Comparison of ENCODE assay signal across 24 mouse cellular contexts in the genomic region with DNA sequence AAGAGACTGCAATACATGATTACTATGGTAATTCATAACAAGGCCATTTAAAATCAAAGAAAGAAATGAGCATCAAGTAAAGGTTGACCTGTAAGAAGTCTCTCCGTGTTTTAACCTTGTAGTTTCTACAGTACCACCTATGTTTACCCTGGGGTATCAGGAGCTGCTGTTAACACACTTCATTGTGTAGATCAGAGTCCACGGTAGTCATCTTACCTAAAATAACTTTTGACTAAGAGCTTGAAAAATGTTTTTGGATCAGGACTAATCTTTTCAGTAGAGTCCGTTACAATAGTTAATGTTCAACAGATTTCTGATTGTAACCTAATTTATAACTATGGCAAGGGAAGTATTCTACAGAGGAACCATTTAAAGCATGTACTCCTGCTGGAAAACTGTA. TPM values are rescaled to one million over a fixed set of nuclear protein-coding genes. Genes with fewer than 3 reads are reported as not detected.
DNase-seq lines count a peak whose midpoint lies in the region; ATAC-seq and TF ChIP-seq lines count a peak whose summit lies in the region.
"Had no signal": no experiment of that assay in that cellular context is flagged by ENCODE, and none has a peak within 500 bp of the region (broad histone marks: within the 10 kb centered on the region; RNA-seq: fewer than 3 reads in every experiment).

No protein-coding gene starts in this region.

- H3K4me2 ChIP-seq in midbrain, embryonic 11.5 days, result no peak overlapping the region
- H3K4me2 ChIP-seq in midbrain, embryonic 14.5 days (ENCODE audit: low read length), result no peak overlapping the region
- H3K4me2 ChIP-seq: embryonic facial prominence, embryonic 12.5 days; forebrain, embryonic 13.5 days; forebrain, embryonic 15.5 days had no signal

- no peaks in the 10 kb centered on the region; the same call in 1 of the 2 replicates for H3K79me2 ChIP-seq in liver, adult 2 months (ENCODE audit: control insufficient read depth, insufficient read depth, low read length)

- intact Hi-C loops in heart, postnatal 36 days (cut with DNase I), result no loop called here

- H3K27ac ChIP-seq in liver, adult 2 months (replicated peaks; ENCODE audit: insufficient read depth, low read depth, low read length), result no peak overlapping the region
- H3K27ac ChIP-seq in midbrain, embryonic 11.5 days (ENCODE audit: low read depth, low read length), result no peak overlapping the region
- H3K27ac ChIP-seq in midbrain, embryonic 14.5 days (replicated peaks; ENCODE audit: low read depth, low read length), result no peak overlapping the region
- H3K27ac ChIP-seq: embryonic facial prominence, embryonic 10.5 days; embryonic facial prominence, embryonic 12.5 days; forebrain, embryonic 13.5 days; forebrain, embryonic 15.5 days had no signal

- no peaks in the 10 kb centered on the region for H3K27me3 ChIP-seq in liver, adult 2 months (ENCODE audit: control insufficient read depth, insufficient read depth, low read length)
- H3K27me3 ChIP-seq in midbrain, embryonic 11.5 days (ENCODE audit: control insufficient read depth, insufficient read depth, low read length), result no peaks in the 10 kb centered on the region
- H3K27me3 ChIP-seq in midbrain, embryonic 14.5 days (ENCODE audit: control insufficient read depth, insufficient read depth, low read length), result no peaks in the 10 kb centered on the region
- H3K27me3 ChIP-seq: CH12.LX; embryonic facial prominence, embryonic 12.5 days; forebrain, embryonic 13.5 days; forebrain, embryonic 15.5 days; Patski had no signal

- H3K9ac ChIP-seq in liver, adult 2 months (ENCODE audit: low read depth, low read length), result no peak overlapping the region
- H3K9ac ChIP-seq in midbrain, embryonic 11.5 days (ENCODE audit: low read length), result no peak overlapping the region
- no peak overlapping the region for H3K9ac ChIP-seq in midbrain, embryonic 14.5 days (replicated peaks; ENCODE audit: low read length)
- H3K9ac ChIP-seq: embryonic facial prominence, embryonic 12.5 days; forebrain, embryonic 13.5 days; forebrain, embryonic 15.5 days had no signal

- H3K36me3 ChIP-seq in liver, adult 2 months (ENCODE audit: control insufficient read depth, insufficient read depth, low read length), result peaks cover 44% of the 10 kb centered on the region
- peaks cover 2% of the 10 kb centered on the region; the same call in 1 of the 2 replicates for H3K36me3 ChIP-seq in midbrain, embryonic 11.5 days (ENCODE audit: control insufficient read depth, insufficient read depth, low read length)
- H3K36me3 ChIP-seq in midbrain, embryonic 14.5 days (ENCODE audit: control insufficient read depth, insufficient read depth, low read length), result peaks cover 70% of the 10 kb centered on the region

- DNase-seq in heart, adult 8-10 months (ENCODE audit: low spot score), result peak; percentile 8
- no peak for DNase-seq in heart, postnatal 36 days
- DNase-seq in liver, adult 2 months (ENCODE audit: extremely low read depth, low read depth, low spot score), result peak; percentile 88
- DNase-seq in liver, result no peak
- DNase-seq in midbrain, embryonic 11.5 days (ENCODE audit: low spot score, missing footprints), result peak; percentile 75
- DNase-seq in midbrain, embryonic 14.5 days, result no peak
- DNase-seq: adrenal gland, adult 8-10 months; adrenal gland, postnatal 14 days; adrenal gland, postnatal 36 days; B cell, adult 2 months; cerebellum, adult 11-12 months; cerebellum, adult 2 months; cerebellum, adult 9-10 months; cerebellum, postnatal 10 days; cerebellum, postnatal 25 days had no signal

- peaks cover 7% of the 10 kb centered on the region; the same call in 1 of the 2 replicates for H3K4me1 ChIP-seq in liver, adult 2 months (ENCODE audit: control insufficient read depth, insufficient read depth, low read length)
- H3K4me1 ChIP-seq in midbrain, embryonic 11.5 days (ENCODE audit: control insufficient read depth, insufficient read depth, low read length), result no peaks in the 10 kb centered on the region
- H3K4me1 ChIP-seq in midbrain, embryonic 14.5 days (ENCODE audit: control insufficient read depth, insufficient read depth, low read length), result no peaks in the 10 kb centered on the region
- H3K4me1 ChIP-seq: embryonic facial prominence, embryonic 10.5 days; embryonic facial prominence, embryonic 12.5 days; forebrain, embryonic 13.5 days; forebrain, embryonic 15.5 days had no signal

- ATAC-seq in midbrain, embryonic 11.5 days (ENCODE audit: low FRiP score), result no peak
- ATAC-seq in midbrain, embryonic 14.5 days (ENCODE audit: low FRiP score, low TSS enrichment), result no peak
- ATAC-seq: activated CD4-positive, CD25-positive, alpha-beta regulatory T cell, adult 4 months; CD4-positive, CD25-positive, alpha-beta regulatory T cell, adult 4 months; forebrain, embryonic 13.5 days; forebrain, embryonic 15.5 days; Patski had no signal

- no peak for TF ChIP-seq POLR2A in liver, adult 2 months (IDR thresholded peaks at IDR 0.05; ENCODE audit: extremely low read depth, insufficient read depth, low read length)

- H3K9me3 ChIP-seq in midbrain, embryonic 11.5 days (ENCODE audit: control insufficient read depth, low read length), result no peaks in the 10 kb centered on the region
- H3K9me3 ChIP-seq in midbrain, embryonic 14.5 days (ENCODE audit: control insufficient read depth, low read length), result no peaks in the 10 kb centered on the region
- H3K9me3 ChIP-seq: embryonic facial prominence, embryonic 10.5 days; embryonic facial prominence, embryonic 12.5 days; forebrain, embryonic 13.5 days; forebrain, embryonic 15.5 days; G1E had no signal

- no peak for TF ChIP-seq CTCF in liver, adult 2 months (IDR thresholded peaks at IDR 0.05; ENCODE audit: low read depth, low read length)

- 20% methylated on average over 3 of the region's 3 CpGs for WGBS in liver, adult 2 months
- 93% methylated on average over 3 of the region's 3 CpGs for WGBS in midbrain, embryonic 11.5 days
- WGBS in midbrain, embryonic 14.5 days, result 98% methylated on average over 3 of the region's 3 CpGs

- H3K4me3 ChIP-seq in liver, adult 2 months (ENCODE audit: insufficient read depth, low read depth, low read length), result no peak overlapping the region
- no peak overlapping the region for H3K4me3 ChIP-seq in midbrain, embryonic 11.5 days (ENCODE audit: low read depth, low read length)
- no peak overlapping the region for H3K4me3 ChIP-seq in midbrain, embryonic 14.5 days (replicated peaks; ENCODE audit: low read depth, low read length)
- H3K4me3 ChIP-seq: embryonic facial prominence, embryonic 10.5 days; embryonic facial prominence, embryonic 12.5 days; forebrain, embryonic 13.5 days; forebrain, embryonic 15.5 days had no signal

RNA-seq across cellular contexts. Expression of a gene that starts 11.7 kb away (rescaled TPM):
- total RNA-seq in heart, adult 8-10 months (2022), result 10 to 100 TPM; 21.8 to 27.0 (median 22.8) TPM
- total RNA-seq in heart, postnatal 36 days (2021), result 10 to 100 TPM; 20.7 to 24.5 TPM
- 39.9 and 52.8 TPM in 2 replicates for total RNA-seq in liver, adult 2 months (2014; rRNA removed)
- polyA plus RNA-seq in liver, adult 2 months (2012; rRNA removed), result 4.0 and 4.7 TPM in 2 replicates
- polyA plus RNA-seq in midbrain, embryonic 11.5 days (2014; fragmentation: Nextera tagmentation; extraction: Ambion mirVana), result 36.2 and 40.5 TPM in 2 replicates
- polyA plus RNA-seq in midbrain, embryonic 14.5 days (2014; fragmentation: Nextera tagmentation; extraction: Ambion mirVana), result 35.5 and 46.2 TPM in 2 replicates

RNA-seq across cellular contexts. Expression of a gene that starts 11.9 kb away (rescaled TPM):
- total RNA-seq in heart, adult 8-10 months (2022), result 100 to 1,000 TPM; 123 to 151 (median 134) TPM
- total RNA-seq in heart, postnatal 36 days (2021), result 100 to 1,000 TPM; 131 to 142 TPM
- total RNA-seq in liver, adult 2 months (2014; rRNA removed), result 60.0 and 65.8 TPM in 2 replicates
- polyA plus RNA-seq in liver, adult 2 months (2012; rRNA removed), result 20.9 and 22.7 TPM in 2 replicates
- polyA plus RNA-seq in midbrain, embryonic 11.5 days (2014; fragmentation: Nextera tagmentation; extraction: Ambion mirVana), result 176 and 180 TPM in 2 replicates
- polyA plus RNA-seq in midbrain, embryonic 14.5 days (2014; fragmentation: Nextera tagmentation; extraction: Ambion mirVana), result 135 and 145 TPM in 2 replicates

Comparison
In these comparisons a context has a peak if more than half of its experiments do, and no peak if none do; other contexts are left out.
1. DNase-seq: peak in heart, adult 8-10 months (single experiment), liver, adult 2 months (single experiment) and midbrain, embryonic 11.5 days (single experiment); none in heart, postnatal 36 days (0 of 2), liver (single experiment) and midbrain, embryonic 14.5 days (single experiment).